Mouse (Mus musculus): ENCODE results near the gene Fam19a5. TPM values are rescaled to one million over a fixed set of nuclear protein-coding genes. Genes with fewer than 3 reads are reported as not detected.

The Fam19a5 gene
- polyA plus RNA-seq, 2 experiments: 0.08 TPM; not detected in 1

DNA sequence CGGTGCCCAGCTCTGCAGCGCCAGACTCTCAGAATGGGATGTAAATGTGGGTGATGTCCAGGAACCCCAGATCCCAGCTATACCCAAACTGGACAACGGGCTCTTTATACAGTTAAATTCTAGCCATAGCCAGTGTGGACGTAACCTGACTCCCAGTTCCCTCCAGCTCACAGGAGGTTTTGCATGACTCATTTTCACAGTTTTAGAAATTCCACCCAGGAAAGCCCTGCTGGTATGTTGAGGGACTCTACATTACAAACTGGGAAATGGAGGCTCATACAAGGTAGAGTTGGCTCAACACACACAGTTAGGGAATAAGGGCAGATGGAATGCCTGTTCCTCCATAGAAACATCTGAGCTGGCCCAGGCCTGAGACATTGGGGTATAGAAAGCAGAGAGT is 147.9 kb downstream of the Fam19a5 start:
- 69% methylated on average over 4 of the region's 4 CpGs for WGBS (ENCODE audit: insufficient replicate concordance)
- DNase-seq (ENCODE audit: low read depth in 3 of 3, low spot score in 3 of 3): no peak
- no peak for ATAC-seq (ENCODE audit: insufficient read depth)
- Histone ChIP-seq H3K4me3 (ENCODE audit: insufficient read depth in 1 of 2, low read depth in 2 of 2, low read length in 2 of 2) (no peak overlapping the region), H3K27me3 (ENCODE audit: control insufficient read depth, insufficient read depth, low read length) (no peaks in the 10 kb centered on the region), H3K36me3 (replicated peaks; ENCODE audit: control insufficient read depth, insufficient read depth, low read depth) (no peaks in the 10 kb centered on the region), H3K27ac (no peak overlapping the region), H3K9me3 (ENCODE audit: control insufficient read depth, low read length) (no peaks in the 10 kb centered on the region), H3K4me2 (ENCODE audit: low read depth) (no peak overlapping the region), H3K9ac (replicated peaks) (no peak overlapping the region), H3K4me1 (replicated peaks; ENCODE audit: control insufficient read depth in 2 of 2, insufficient read depth in 2 of 2, low read length in 1 of 2) (no peaks in the 10 kb centered on the region)
- no peak for TF ChIP-seq EP300 (IDR thresholded peaks at IDR 0.05; ENCODE audit: low read depth)
- TF ChIP-seq CTCF (IDR thresholded peaks at IDR 0.05; ENCODE audit: low read depth): no peak

DNA sequence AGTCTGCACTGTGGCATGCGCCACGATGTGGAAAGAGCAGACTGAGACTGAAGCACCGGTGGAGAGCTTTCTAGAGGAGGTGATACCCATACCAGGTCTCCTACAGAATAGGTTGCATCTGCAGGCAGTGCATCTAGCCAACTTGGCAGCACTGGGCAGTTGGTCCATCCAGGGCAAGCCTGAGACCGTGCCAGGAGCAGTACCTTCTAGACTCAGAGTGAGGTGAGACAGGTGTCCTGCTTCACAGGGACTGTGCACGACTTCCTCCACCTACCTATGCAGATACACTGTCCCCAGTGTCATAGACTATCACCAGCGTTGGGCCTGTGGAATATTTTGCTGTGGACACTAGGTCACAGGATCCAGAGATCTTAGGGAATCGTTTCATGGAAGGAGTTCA is 148.3 kb downstream of the Fam19a5 start:
- ATAC-seq (ENCODE audit: insufficient read depth) (no peak), DNase-seq (ENCODE audit: low read depth in 3 of 3, low spot score in 3 of 3) (no peak)
- TF ChIP-seq CTCF (IDR thresholded peaks at IDR 0.05; ENCODE audit: low read depth) (no peak), EP300 (IDR thresholded peaks at IDR 0.05; ENCODE audit: low read depth) (no peak)
- Histone ChIP-seq H3K36me3 (replicated peaks; ENCODE audit: control insufficient read depth, insufficient read depth, low read depth) (no peaks in the 10 kb centered on the region), H3K9me3 (ENCODE audit: control insufficient read depth, low read length) (no peaks in the 10 kb centered on the region), H3K27ac (no peak overlapping the region), H3K27me3 (ENCODE audit: control insufficient read depth, insufficient read depth, low read length) (no peaks in the 10 kb centered on the region), H3K4me1 (replicated peaks; ENCODE audit: control insufficient read depth in 2 of 2, insufficient read depth in 2 of 2, low read length in 1 of 2) (no peaks in the 10 kb centered on the region), H3K4me3 (ENCODE audit: insufficient read depth in 1 of 2, low read depth in 2 of 2, low read length in 2 of 2) (no peak overlapping the region), H3K4me2 (ENCODE audit: low read depth) (no peak overlapping the region), H3K9ac (replicated peaks) (no peak overlapping the region)
- 65% methylated on average over 7 of the region's 7 CpGs for WGBS (ENCODE audit: insufficient replicate concordance)

GRCm38 (mm10) chr15:87692865-87693513 is 148.9 kb downstream of the Fam19a5 start:
- no peak overlapping the region for H3K4me3 ChIP-seq (ENCODE audit: insufficient read depth in 1 of 2, low read depth in 2 of 2, low read length in 2 of 2)
- no peaks in the 10 kb centered on the region for H3K36me3 ChIP-seq (replicated peaks; ENCODE audit: control insufficient read depth, insufficient read depth, low read depth)
- no peaks in the 10 kb centered on the region for H3K9me3 ChIP-seq (ENCODE audit: control insufficient read depth, low read length)
- no peak overlapping the region for H3K27ac ChIP-seq
- 68% methylated on average over 4 of the region's 4 CpGs for WGBS (ENCODE audit: insufficient replicate concordance)
- DNase-seq (ENCODE audit: low read depth in 3 of 3, low spot score in 3 of 3) (no peak), ATAC-seq (ENCODE audit: insufficient read depth) (no peak)
- no peak overlapping the region for H3K9ac ChIP-seq (replicated peaks)
- no peaks in the 10 kb centered on the region for H3K27me3 ChIP-seq (ENCODE audit: control insufficient read depth, insufficient read depth, low read length)
- no peak for TF ChIP-seq CTCF (IDR thresholded peaks at IDR 0.05; ENCODE audit: low read depth)
- TF ChIP-seq EP300 (IDR thresholded peaks at IDR 0.05; ENCODE audit: low read depth): no peak
- no peak overlapping the region for H3K4me2 ChIP-seq (ENCODE audit: low read depth)
- no peaks in the 10 kb centered on the region for H3K4me1 ChIP-seq (replicated peaks; ENCODE audit: control insufficient read depth in 2 of 2, insufficient read depth in 2 of 2, low read length in 1 of 2)

- DNase-seq (ENCODE audit: low read depth in 3 of 3, low spot score in 3 of 3) (no peak), ATAC-seq (ENCODE audit: insufficient read depth) (no peak)
- WGBS (ENCODE audit: insufficient replicate concordance): 76% methylated on average over 13 of the region's 13 CpGs
- H3K36me3 ChIP-seq (replicated peaks; ENCODE audit: control insufficient read depth, insufficient read depth, low read depth): no peaks in the 10 kb centered on the region
- no peak overlapping the region for H3K4me2 ChIP-seq (ENCODE audit: low read depth)
- no peak for TF ChIP-seq CTCF (IDR thresholded peaks at IDR 0.05; ENCODE audit: low read depth)
- TF ChIP-seq EP300 (IDR thresholded peaks at IDR 0.05; ENCODE audit: low read depth): no peak
- H3K4me1 ChIP-seq (replicated peaks; ENCODE audit: control insufficient read depth in 2 of 2, insufficient read depth in 2 of 2, low read length in 1 of 2): no peaks in the 10 kb centered on the region
- H3K9ac ChIP-seq (replicated peaks): no peak overlapping the region
- H3K27me3 ChIP-seq (ENCODE audit: control insufficient read depth, insufficient read depth, low read length): no peaks in the 10 kb centered on the region
- H3K9me3 ChIP-seq (ENCODE audit: control insufficient read depth, low read length): no peaks in the 10 kb centered on the region
- H3K4me3 ChIP-seq (ENCODE audit: insufficient read depth in 1 of 2, low read depth in 2 of 2, low read length in 2 of 2): no peak overlapping the region
- no peak overlapping the region for H3K27ac ChIP-seq
These were observed 153.4 kb downstream of the Fam19a5 start for GRCm38 (mm10) chr15:87697433-87697996.

GRCm38 (mm10) chr15:87698562-87699320 is 154.6 kb downstream of the Fam19a5 start:
- no peak for TF ChIP-seq CTCF (IDR thresholded peaks at IDR 0.05; ENCODE audit: low read depth)
- TF ChIP-seq EP300 (IDR thresholded peaks at IDR 0.05; ENCODE audit: low read depth): no peak
- ATAC-seq (ENCODE audit: insufficient read depth): no peak
- Histone ChIP-seq H3K27me3 (ENCODE audit: control insufficient read depth, insufficient read depth, low read length) (no peaks in the 10 kb centered on the region), H3K9me3 (ENCODE audit: control insufficient read depth, low read length) (no peaks in the 10 kb centered on the region), H3K4me2 (ENCODE audit: low read depth) (no peak overlapping the region), H3K4me3 (ENCODE audit: insufficient read depth in 1 of 2, low read depth in 2 of 2, low read length in 2 of 2) (no peak overlapping the region), H3K9ac (replicated peaks) (no peak overlapping the region), H3K27ac (no peak overlapping the region), H3K36me3 (replicated peaks; ENCODE audit: control insufficient read depth, insufficient read depth, low read depth) (no peaks in the 10 kb centered on the region), H3K4me1 (replicated peaks; ENCODE audit: control insufficient read depth in 2 of 2, insufficient read depth in 2 of 2, low read length in 1 of 2) (no peaks in the 10 kb centered on the region)
- 58% methylated on average over 14 of the region's 14 CpGs for WGBS (ENCODE audit: insufficient replicate concordance)
- no peak for DNase-seq (ENCODE audit: low read depth in 3 of 3, low spot score in 3 of 3)
